Mouse (Mus musculus) forebrain, embryonic 12.5 days (tissue): Measurements from ENCODE around the gene F2r. TPM values are rescaled to one million over a fixed set of nuclear protein-coding genes. Genes with fewer than 3 reads are reported as not detected.

Source experiments
- ATAC-seq: fragments of 200-750 bp; cut with Nextera tagmentation; 2 replicates; pipeline ENCODE4 v1.8.0; 2017; ENCODE audit warnings: moderate TSS enrichment; ENCODE audit not compliant: low FRiP score
- H3K27ac ChIP-seq: fragments of 300-500 bp; sonication (generic); 2 replicates; pipeline ENCODE4 v1.5.1; 2016; ENCODE audit warnings: mild to moderate bottlenecking
- H3K27me3 ChIP-seq: fragments of 300-500 bp; sonication (generic); 2 replicates; pipeline ENCODE4 v1.6.1; 2016; ENCODE audit warnings: mild to moderate bottlenecking
- H3K36me3 ChIP-seq: fragments of 300-500 bp; sonication (generic); replicated peaks from 2 replicates; pipeline ENCODE4 v1.6.1; 2016; ENCODE audit warnings: mild to moderate bottlenecking
- H3K4me1 ChIP-seq: fragments of 300-500 bp; sonication (generic); 2 replicates; pipeline ENCODE4 v1.6.1; 2016
- H3K4me2 ChIP-seq: fragments of 300-500 bp; sonication (generic); 2 replicates; pipeline ENCODE4 v1.6.1; 2016; ENCODE audit warnings: mild to moderate bottlenecking, moderate library complexity
- H3K4me3 ChIP-seq: fragments of 300-500 bp; sonication (generic); replicated peaks from 2 replicates; pipeline ENCODE4 v1.5.1; 2016; ENCODE audit warnings: mild to moderate bottlenecking
- H3K9ac ChIP-seq: fragments of 300-500 bp; sonication (generic); 2 replicates; pipeline ENCODE4 v1.6.1; 2016; ENCODE audit warnings: mild to moderate bottlenecking
- H3K9me3 ChIP-seq: fragments of 300-500 bp; sonication (generic); 2 replicates; pipeline ENCODE4 v1.6.1; 2016
- WGBS: fragments of 180-500 bp; shearing (Covaris S2); methylation state at CpG from one replicate; pipeline ENCODE4 v1.1.7; 2016; 5-methylcytosine and 5-hydroxymethylcytosine counted together
- polyA plus RNA-seq: library from polyadenylated mRNA; unstranded; fragments of >200 nt; fragmentation: Nextera tagmentation; extraction: Ambion mirVana; gene quantifications from 2 replicates; pipeline ENCODE4 v1.2.1, GENCODE M21; 2016

The F2r gene
- polyA plus RNA-seq, 1 experiment from 2014 or later: 109 TPM

DNA sequence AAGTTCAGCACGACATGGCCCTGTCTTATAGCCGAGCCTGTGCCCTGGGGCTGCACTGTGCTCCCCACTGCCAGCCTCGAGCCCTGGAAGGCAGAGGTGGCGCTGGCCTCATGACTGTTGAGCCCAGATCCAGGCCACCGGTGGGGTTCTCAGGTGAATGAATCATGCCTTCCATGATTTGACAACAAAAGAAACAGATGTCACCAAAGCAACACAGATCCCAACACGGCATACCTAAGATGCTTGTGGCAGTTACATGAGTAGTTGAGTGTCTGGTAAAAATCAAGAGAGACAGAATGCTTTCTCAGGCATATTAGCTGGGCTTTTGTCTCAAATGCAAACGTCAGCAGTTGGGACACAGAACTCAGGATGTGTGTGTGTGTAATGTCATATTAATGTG is 25.5 kb upstream of the F2r start:
- H3K4me3 ChIP-seq: no peak overlapping the region
- H3K9me3 ChIP-seq: no peaks in the 10 kb centered on the region
- H3K4me1 ChIP-seq: peaks cover 11% of the 10 kb centered on the region
- H3K36me3 ChIP-seq: peaks cover 21% of the 10 kb centered on the region
- no peak overlapping the region for H3K27ac ChIP-seq
- ATAC-seq: no peak
- WGBS: 76% methylated on average over 7 of the region's 7 CpGs
- no peak overlapping the region for H3K4me2 ChIP-seq
- H3K27me3 ChIP-seq: no peaks in the 10 kb centered on the region
- no peak overlapping the region for H3K9ac ChIP-seq

DNA sequence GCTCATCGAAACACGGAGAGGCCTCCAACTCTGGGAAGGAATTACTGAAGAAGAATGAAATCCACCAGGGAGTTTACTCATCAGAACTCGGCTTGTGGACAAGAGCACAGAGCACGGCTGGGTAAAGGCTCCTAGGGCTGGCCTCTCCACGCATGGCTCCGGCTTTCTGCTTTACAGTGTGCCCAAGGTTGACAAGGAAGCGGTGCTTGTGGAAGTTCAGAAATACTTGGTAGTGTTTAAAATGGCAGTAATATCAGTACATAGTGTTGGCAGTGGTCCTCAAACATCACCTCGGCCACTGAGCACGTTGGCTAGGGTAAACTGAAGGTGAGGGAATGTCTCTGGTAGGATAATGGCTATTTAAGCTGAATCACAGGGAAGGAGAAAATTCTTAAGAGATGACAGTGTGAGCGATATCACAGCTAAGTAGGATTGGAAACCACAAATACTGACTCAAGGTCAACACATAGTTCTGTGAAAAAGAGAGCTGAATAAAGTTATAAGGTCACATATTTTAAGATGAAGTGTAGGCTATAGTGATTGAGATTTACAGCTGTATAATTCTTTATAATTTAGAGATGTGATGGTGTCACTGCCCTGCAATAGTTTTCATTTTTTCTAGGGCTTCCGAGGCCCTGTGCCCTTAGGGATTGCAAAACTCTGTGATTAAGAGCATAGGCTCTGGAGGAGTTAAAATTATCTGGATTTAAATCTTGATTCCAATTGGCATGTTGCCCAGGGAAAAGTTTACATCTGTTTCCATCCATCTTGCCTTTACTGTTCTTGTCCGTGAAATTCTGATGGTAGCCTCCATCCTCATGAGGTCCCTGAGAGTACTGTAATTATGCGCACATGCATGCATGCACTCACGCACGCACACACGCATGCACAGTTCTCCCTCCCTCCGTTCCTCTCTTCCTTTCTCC is 23.0 kb upstream of the F2r start:
- H3K4me2 ChIP-seq: no peak overlapping the region
- peaks cover 13% of the 10 kb centered on the region for H3K4me1 ChIP-seq
- no peak overlapping the region for H3K4me3 ChIP-seq
- no peaks in the 10 kb centered on the region for H3K27me3 ChIP-seq
- ATAC-seq: no peak
- no peak overlapping the region for H3K9ac ChIP-seq
- H3K36me3 ChIP-seq: peaks cover 23% of the 10 kb centered on the region
- WGBS: 93% methylated on average over 17 of the region's 17 CpGs
- H3K9me3 ChIP-seq: no peaks in the 10 kb centered on the region
- H3K27ac ChIP-seq: no peak overlapping the region

DNA sequence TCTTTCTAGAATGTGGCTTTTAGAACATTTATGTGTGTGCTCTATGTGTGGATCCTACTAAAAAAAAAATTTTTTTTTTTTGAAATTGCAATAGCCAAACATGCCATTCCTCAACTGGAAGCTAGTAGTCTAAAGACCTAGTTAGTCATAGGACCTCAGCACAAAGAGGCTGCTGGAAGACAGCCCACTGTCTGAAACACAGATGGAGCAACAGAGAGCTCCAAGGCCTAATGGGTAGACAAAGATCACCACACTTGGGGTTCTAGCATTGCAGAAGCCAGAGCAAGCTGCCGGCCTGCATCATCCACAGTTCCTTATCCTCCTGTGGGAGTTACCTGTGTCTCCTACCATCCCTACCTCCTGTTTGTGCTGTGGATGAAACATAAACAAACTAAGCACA is 22.1 kb upstream of the F2r start:
- ATAC-seq: no peak
- no peaks in the 10 kb centered on the region for H3K27me3 ChIP-seq
- H3K9ac ChIP-seq: no peak overlapping the region
- 89% methylated on average over 1 of the region's 1 CpGs for WGBS
- H3K36me3 ChIP-seq: peaks cover 17% of the 10 kb centered on the region
- H3K4me3 ChIP-seq: no peak overlapping the region
- H3K27ac ChIP-seq: no peak overlapping the region
- H3K9me3 ChIP-seq: no peaks in the 10 kb centered on the region
- no peak overlapping the region for H3K4me2 ChIP-seq
- H3K4me1 ChIP-seq: peaks cover 13% of the 10 kb centered on the region

DNA sequence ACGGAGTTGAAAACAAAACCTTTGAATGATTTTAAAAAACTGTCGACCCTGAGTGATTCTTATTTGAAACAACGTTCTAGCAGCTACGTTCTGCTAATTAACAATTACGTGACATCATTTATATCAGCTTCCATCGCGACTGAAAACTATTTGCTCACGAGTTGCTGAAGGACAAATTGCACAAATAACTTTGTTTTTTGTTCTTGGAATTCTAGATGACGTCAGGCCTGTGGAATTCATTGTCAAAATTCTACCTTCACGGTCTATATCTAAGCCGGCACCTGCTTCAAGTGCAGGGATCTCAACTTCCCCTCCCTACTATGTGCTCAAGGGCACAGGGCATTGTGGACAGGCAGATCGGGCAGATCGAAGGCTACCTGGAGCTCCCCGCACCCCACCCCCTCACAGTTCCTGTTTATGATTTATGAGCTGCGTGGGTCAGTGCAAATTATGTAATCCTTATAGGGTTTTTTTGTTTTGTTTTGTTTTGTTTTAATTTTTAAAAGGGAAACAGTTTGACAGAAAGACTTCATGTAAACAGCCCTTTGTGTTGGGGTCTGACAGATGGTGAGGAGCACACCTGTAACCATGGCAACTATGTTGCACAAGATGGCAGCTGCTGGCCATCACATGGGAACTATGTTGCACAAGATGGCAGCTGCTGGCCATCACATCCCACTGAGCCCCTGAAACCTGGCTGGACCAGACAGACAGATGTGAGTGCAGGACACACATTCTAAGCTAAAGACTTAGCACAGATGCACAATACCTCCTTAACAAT is 21.2 kb upstream of the F2r start:
- ATAC-seq: peak; percentile 70
- 66% methylated on average over 15 of the region's 15 CpGs for WGBS
- Histone ChIP-seq H3K9me3 (no peaks in the 10 kb centered on the region), H3K9ac (no peak overlapping the region), H3K27me3 (no peaks in the 10 kb centered on the region), H3K4me3 (no peak overlapping the region), H3K4me2 (no peak overlapping the region), H3K4me1 (peaks cover 13% of the 10 kb centered on the region), H3K27ac (peak overlapping the region; percentile 42; the same call in 1 of the 2 replicates), H3K36me3 (peaks cover 14% of the 10 kb centered on the region)

DNA sequence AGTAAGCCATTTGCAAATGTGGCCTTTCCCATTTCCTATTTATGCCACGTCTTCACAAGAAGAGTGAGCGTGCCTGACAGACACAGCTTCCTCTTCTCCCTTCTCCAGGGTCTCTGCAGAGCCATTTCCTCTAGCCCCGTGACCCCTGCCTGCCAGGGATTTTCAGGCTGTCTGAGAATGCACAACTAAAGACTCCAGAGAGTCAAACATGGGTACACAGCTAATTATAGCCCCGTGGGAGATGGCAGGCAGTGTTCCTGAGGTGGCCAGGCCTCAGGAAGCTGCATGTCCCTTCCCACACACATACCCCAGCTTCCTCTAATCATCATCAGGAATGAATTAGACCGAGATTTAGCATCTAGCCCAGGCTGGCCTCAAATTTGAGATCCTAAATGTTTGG is 20.6 kb upstream of the F2r start:
- peaks cover 13% of the 10 kb centered on the region for H3K36me3 ChIP-seq
- peak; percentile 20; the same call in 1 of the 2 replicates for ATAC-seq
- H3K4me3 ChIP-seq: no peak overlapping the region
- H3K27me3 ChIP-seq: no peaks in the 10 kb centered on the region
- no peak overlapping the region for H3K9ac ChIP-seq
- H3K4me2 ChIP-seq: no peak overlapping the region
- no peaks in the 10 kb centered on the region for H3K9me3 ChIP-seq
- H3K27ac ChIP-seq: peak overlapping the region; percentile 42; the same call in 1 of the 2 replicates
- peaks cover 11% of the 10 kb centered on the region for H3K4me1 ChIP-seq
- WGBS: 39% methylated on average over 5 of the region's 5 CpGs

DNA sequence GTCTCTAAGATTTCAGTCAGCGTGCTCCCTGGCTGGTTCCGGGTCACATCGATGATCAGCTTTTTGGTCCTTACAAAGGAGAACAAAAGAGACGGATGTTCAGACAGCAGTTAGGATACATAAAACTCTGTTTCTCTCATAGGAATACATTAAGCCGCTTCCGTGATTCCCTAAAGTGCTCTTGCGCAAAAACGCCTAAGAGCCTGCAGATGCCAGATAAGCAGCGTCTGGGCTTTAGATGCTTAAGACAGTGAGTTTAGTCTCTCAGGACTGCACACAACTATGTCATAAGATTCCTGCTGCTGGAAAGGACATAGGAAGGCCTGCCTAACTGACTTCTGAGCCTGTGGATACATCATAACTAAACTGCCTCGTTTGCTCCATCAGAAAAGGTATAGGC is 19.4 kb upstream of the F2r start:
- no peak overlapping the region for H3K4me3 ChIP-seq
- no peak overlapping the region for H3K9ac ChIP-seq
- H3K4me2 ChIP-seq: no peak overlapping the region
- no peak for ATAC-seq
- 86% methylated on average over 10 of the region's 10 CpGs for WGBS
- H3K27ac ChIP-seq: no peak overlapping the region
- peaks cover 15% of the 10 kb centered on the region for H3K36me3 ChIP-seq
- no peaks in the 10 kb centered on the region for H3K9me3 ChIP-seq
- H3K27me3 ChIP-seq: no peaks in the 10 kb centered on the region
- H3K4me1 ChIP-seq: peaks cover 11% of the 10 kb centered on the region

DNA sequence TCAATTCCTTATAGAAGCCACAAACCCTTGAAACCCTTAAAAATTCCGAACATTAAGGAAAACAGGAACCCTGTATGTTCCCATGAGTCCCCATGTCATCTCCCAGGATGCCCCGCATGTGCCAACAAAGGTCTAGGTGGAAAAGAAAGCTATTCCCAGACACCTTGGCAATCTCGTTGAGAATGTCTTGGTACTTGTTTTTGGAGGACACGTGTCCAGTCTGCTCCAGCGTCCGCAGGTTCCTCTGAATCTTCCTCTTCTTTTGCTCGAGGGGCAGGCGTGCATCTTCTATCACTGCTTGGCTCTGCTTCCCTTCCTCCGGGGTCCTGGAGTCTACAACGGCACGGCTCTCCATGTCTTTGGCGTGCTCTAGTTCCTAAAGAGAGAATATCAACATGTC is 17.0 kb upstream of the F2r start:
- H3K4me3 ChIP-seq: no peak overlapping the region
- 93% methylated on average over 12 of the region's 12 CpGs for WGBS
- no peaks in the 10 kb centered on the region for H3K9me3 ChIP-seq
- no peak overlapping the region for H3K27ac ChIP-seq
- H3K36me3 ChIP-seq: peaks cover 27% of the 10 kb centered on the region
- peaks cover 11% of the 10 kb centered on the region for H3K4me1 ChIP-seq
- no peaks in the 10 kb centered on the region for H3K27me3 ChIP-seq
- no peak overlapping the region for H3K4me2 ChIP-seq
- no peak overlapping the region for H3K9ac ChIP-seq
- ATAC-seq: no peak

DNA sequence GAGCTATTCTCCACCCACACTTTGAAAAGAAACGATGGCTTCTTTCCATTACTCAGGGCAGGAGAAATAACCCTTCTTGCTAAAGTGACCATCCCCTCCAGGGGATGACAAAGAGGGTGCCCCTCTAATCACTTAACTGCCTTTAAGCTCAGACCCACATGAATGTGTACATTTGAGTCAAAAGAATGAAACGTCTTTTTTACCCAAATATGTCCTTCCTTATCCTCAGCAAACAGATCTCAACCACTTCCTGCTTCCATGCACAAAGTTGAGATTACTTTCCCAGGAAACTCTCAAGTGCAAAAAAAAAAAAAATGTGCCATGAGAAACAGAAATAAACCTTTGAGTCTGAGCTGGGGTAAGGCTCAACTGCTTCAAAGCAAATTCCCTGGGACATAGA is 16.2 kb upstream of the F2r start:
- Histone ChIP-seq H3K9ac (no peak overlapping the region), H3K36me3 (peaks cover 35% of the 10 kb centered on the region), H3K9me3 (no peaks in the 10 kb centered on the region), H3K4me2 (no peak overlapping the region), H3K4me1 (peaks cover 9% of the 10 kb centered on the region), H3K4me3 (no peak overlapping the region), H3K27ac (no peak overlapping the region), H3K27me3 (no peaks in the 10 kb centered on the region)
- 57% methylated on average over 2 of the region's 2 CpGs for WGBS
- ATAC-seq: no peak

DNA sequence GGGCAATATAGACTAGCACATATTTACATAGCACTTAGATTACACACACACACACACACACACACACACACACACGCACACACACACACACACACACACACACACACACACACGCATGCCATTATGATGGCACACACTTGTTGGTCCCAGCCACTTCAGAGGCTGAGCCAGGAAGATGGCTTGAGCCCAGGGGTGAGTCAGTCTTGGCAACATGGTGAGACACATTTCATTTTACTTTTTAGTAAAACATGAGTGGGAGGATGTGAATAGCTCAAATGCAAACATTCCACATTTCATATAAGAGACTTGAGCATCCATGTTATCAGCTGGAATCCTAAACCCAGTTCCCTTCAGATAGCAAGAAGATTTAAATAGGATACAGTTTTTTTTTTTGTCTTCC is 15.1 kb upstream of the F2r start:
- Histone ChIP-seq H3K27me3 (no peaks in the 10 kb centered on the region), H3K4me2 (no peak overlapping the region), H3K4me3 (no peak overlapping the region), H3K9me3 (no peaks in the 10 kb centered on the region), H3K4me1 (no peaks in the 10 kb centered on the region), H3K36me3 (peaks cover 46% of the 10 kb centered on the region), H3K9ac (no peak overlapping the region), H3K27ac (no peak overlapping the region)
- ATAC-seq: no peak
- 83% methylated on average over 2 of the region's 2 CpGs for WGBS

DNA sequence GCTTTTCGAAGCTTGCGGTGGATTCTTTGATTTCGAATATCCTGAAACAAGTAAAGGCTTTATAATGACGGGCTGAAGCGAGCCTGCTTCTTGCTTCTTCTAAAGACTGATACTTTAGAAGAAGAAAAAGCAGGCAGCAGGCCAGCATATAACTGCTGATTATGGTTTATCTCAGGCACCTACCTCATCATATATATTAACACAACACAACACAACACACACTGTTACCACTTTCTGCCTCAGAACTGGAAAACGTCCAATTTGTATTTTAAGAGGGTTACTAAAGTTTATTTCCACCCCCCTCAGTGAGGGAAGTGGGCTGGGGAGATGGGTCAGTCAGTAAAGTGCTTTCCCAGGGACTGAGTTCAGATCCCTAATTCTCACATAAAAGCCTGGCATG is 13.9 kb upstream of the F2r start:
- H3K9ac ChIP-seq: no peak overlapping the region
- H3K4me2 ChIP-seq: no peak overlapping the region
- no peaks in the 10 kb centered on the region for H3K9me3 ChIP-seq
- H3K4me1 ChIP-seq: no peaks in the 10 kb centered on the region
- 94% methylated on average over 6 of the region's 6 CpGs for WGBS
- no peaks in the 10 kb centered on the region for H3K27me3 ChIP-seq
- peaks cover 52% of the 10 kb centered on the region for H3K36me3 ChIP-seq
- no peak overlapping the region for H3K27ac ChIP-seq
- ATAC-seq: no peak
- no peak overlapping the region for H3K4me3 ChIP-seq

DNA sequence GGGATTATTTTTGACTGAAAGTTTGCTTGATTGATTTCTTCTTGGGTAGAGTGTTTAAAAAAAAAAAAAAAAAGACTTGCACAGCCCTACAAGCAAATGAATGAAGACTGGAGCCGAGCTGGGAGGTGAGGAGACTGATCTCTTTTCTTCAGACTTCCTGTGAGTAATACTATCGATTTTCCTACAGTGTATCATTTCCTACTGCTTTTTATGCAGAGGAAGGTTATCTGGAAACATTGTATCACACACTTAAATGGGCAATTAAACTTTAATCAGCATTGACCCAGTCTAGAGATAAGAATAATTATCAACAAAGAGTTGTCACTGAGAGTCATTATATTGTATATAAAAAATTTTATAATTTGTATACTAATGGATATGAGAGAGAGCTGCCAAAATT is 12.5 kb upstream of the F2r start:
- Histone ChIP-seq H3K4me1 (no peaks in the 10 kb centered on the region), H3K27ac (no peak overlapping the region), H3K36me3 (peaks cover 48% of the 10 kb centered on the region), H3K9ac (no peak overlapping the region), H3K4me2 (no peak overlapping the region), H3K4me3 (no peak overlapping the region), H3K9me3 (no peaks in the 10 kb centered on the region), H3K27me3 (no peaks in the 10 kb centered on the region)
- ATAC-seq: no peak
- 87% methylated on average over 2 of the region's 2 CpGs for WGBS

DNA sequence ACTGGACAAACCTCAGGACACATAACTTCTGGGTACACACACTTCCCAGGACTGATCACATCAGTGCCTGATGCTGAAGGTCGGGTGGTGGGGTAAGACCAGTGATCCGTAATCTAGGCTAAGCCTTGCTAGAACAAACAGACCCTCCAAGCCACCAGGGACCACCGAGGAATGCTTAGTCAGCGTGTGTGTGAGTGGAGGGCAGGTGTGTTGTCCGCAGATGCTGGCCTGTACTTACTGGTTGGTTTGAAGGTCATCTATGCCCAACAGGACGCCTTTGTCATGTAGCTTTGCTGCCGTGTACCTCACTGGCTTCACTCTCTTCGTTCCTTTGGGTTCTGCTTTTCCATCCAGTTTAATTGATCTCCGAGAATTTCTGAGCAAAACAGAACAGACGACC is 11.5 kb upstream of the F2r start:
- H3K9me3 ChIP-seq: no peaks in the 10 kb centered on the region
- no peaks in the 10 kb centered on the region for H3K4me1 ChIP-seq
- H3K27ac ChIP-seq: no peak overlapping the region
- H3K4me3 ChIP-seq: no peak overlapping the region
- H3K9ac ChIP-seq: no peak overlapping the region
- H3K27me3 ChIP-seq: no peaks in the 10 kb centered on the region
- H3K36me3 ChIP-seq: peaks cover 44% of the 10 kb centered on the region
- 91% methylated on average over 10 of the region's 10 CpGs for WGBS
- no peak overlapping the region for H3K4me2 ChIP-seq
- ATAC-seq: no peak
